Mouse (Mus musculus): ENCODE data around the gene Prps1l3. TPM values are rescaled to one million over a fixed set of nuclear protein-coding genes. Genes with fewer than 3 reads are reported as not detected.

Prps1l3 gene
- 47.3 and 50.7 TPM in 2 replicates for polyA plus RNA-seq (2014; fragmentation: Nextera tagmentation; extraction: Ambion mirVana)

DNA sequence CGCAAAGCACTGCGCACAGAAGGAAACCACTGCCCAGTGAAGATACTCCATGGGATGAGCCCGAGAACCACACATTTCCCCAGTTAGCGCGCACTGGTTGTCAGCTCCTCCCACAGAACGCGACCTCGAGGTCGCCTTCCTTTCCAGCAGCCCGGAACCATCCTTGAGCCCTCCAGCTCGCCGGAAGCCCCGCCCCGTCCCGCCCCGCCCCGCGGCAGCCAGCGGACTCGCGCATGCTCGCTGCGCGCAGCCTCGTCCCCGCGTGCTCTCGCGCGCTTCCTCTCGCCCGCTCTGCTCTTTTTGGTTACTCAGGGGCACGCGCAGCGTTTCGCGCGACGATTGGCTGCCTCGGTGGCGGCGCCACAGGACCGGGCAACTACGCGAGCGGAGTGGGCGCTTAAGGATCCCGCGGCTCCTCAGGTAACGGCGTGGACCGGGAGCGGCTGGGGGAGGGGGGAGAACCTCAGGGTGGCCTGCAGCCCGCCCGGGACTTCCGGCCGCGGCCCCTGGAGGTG lies at the start of gene Prps1l3, which contains the start of gene Mipol1:
Gene Prps1l3 (plus strand): TSS at position 221 of the 515 bp plus-strand sequence.
Gene Mipol1 (plus strand): TSS at position 236 of the 515 bp plus-strand sequence.
- peak within 1 kb of the TSS; percentile 92 for H3K27ac ChIP-seq (ENCODE audit: low read depth, low read length)
- peak; percentile 95 for ATAC-seq (replicated peaks; ENCODE audit: insufficient number of reproducible peaks, low FRiP score, low TSS enrichment)
- H3K4me3 ChIP-seq (ENCODE audit: low read depth, low read length) = peak within 1 kb of the TSS; percentile 76
- H3K4me1 ChIP-seq (ENCODE audit: control insufficient read depth, insufficient read depth, low read length) = peaks cover 5% of the 10 kb centered on the region; the same call in 1 of the 2 replicates
- H3K9ac ChIP-seq (ENCODE audit: low read depth, low read length) = peak within 1 kb of the TSS; percentile 93
- no peaks in the 10 kb centered on the region for H3K36me3 ChIP-seq (ENCODE audit: control insufficient read depth, insufficient read depth, low read length)
- H3K4me2 ChIP-seq = peak within 1 kb of the TSS; percentile 74
- WGBS (ENCODE audit: insufficient replicate concordance) = under 1% methylated on average over 58 of the region's 58 CpGs
- no peaks in the 10 kb centered on the region for H3K27me3 ChIP-seq (ENCODE audit: control insufficient read depth, insufficient read depth, low read length)
- no peaks in the 10 kb centered on the region for H3K9me3 ChIP-seq (replicated peaks; ENCODE audit: control insufficient read depth, low read length)

GRCm38 (mm10) chr12:57184401-57185147 lies 45.6 kb upstream of the Prps1l3 start:
- no peak for ATAC-seq (replicated peaks; ENCODE audit: insufficient number of reproducible peaks, low FRiP score, low TSS enrichment)
- H3K4me3 ChIP-seq (ENCODE audit: low read depth, low read length) = no peak overlapping the region
- H3K9ac ChIP-seq (ENCODE audit: low read depth, low read length) = no peak overlapping the region
- no peaks in the 10 kb centered on the region for H3K36me3 ChIP-seq (ENCODE audit: control insufficient read depth, insufficient read depth, low read length)
- WGBS (ENCODE audit: insufficient replicate concordance) = 67% methylated on average over 2 of the region's 2 CpGs
- no peaks in the 10 kb centered on the region for H3K4me1 ChIP-seq (ENCODE audit: control insufficient read depth, insufficient read depth, low read length)
- no peak overlapping the region for H3K4me2 ChIP-seq
- no peaks in the 10 kb centered on the region for H3K27me3 ChIP-seq (ENCODE audit: control insufficient read depth, insufficient read depth, low read length)
- H3K27ac ChIP-seq (ENCODE audit: low read depth, low read length) = no peak overlapping the region
- H3K9me3 ChIP-seq (replicated peaks; ENCODE audit: control insufficient read depth, low read length) = no peaks in the 10 kb centered on the region

DNA sequence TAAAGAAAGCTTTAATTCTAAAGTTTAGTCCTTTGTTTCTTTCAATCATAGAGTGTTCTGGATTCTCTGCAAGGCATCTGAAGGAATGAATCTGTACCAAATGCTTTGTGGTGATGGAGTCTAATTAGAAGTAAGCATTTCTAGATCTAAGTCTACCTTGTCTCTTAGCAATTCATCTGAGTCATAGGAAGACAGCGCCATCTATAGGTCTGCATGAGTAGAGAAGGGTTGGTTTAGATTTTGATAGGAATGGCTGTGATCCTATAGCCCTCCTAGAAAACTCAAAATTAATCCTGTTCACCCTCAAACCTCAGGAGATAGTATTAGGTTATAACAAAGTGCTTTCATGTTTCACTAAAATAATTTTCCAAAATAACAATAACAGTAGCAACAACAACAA lies 44.7 kb upstream of the Prps1l3 start:
- Histone ChIP-seq H3K27ac (ENCODE audit: low read depth, low read length) (no peak overlapping the region), H3K9me3 (replicated peaks; ENCODE audit: control insufficient read depth, low read length) (no peaks in the 10 kb centered on the region), H3K9ac (ENCODE audit: low read depth, low read length) (no peak overlapping the region), H3K36me3 (ENCODE audit: control insufficient read depth, insufficient read depth, low read length) (no peaks in the 10 kb centered on the region), H3K4me3 (ENCODE audit: low read depth, low read length) (no peak overlapping the region), H3K4me2 (no peak overlapping the region), H3K27me3 (ENCODE audit: control insufficient read depth, insufficient read depth, low read length) (no peaks in the 10 kb centered on the region), H3K4me1 (ENCODE audit: control insufficient read depth, insufficient read depth, low read length) (no peaks in the 10 kb centered on the region)
- ATAC-seq (replicated peaks; ENCODE audit: insufficient number of reproducible peaks, low FRiP score, low TSS enrichment) = no peak
- 0% methylated on average over 1 of the region's 1 CpGs for WGBS (ENCODE audit: insufficient replicate concordance)

- no peaks in the 10 kb centered on the region for H3K9me3 ChIP-seq (replicated peaks; ENCODE audit: control insufficient read depth, low read length)
- 60% methylated on average over 2 of the region's 2 CpGs for WGBS (ENCODE audit: insufficient replicate concordance)
- ATAC-seq (replicated peaks; ENCODE audit: insufficient number of reproducible peaks, low FRiP score, low TSS enrichment) = no peak
- H3K4me3 ChIP-seq (ENCODE audit: low read depth, low read length) = no peak overlapping the region
- H3K27me3 ChIP-seq (ENCODE audit: control insufficient read depth, insufficient read depth, low read length) = no peaks in the 10 kb centered on the region
- no peak overlapping the region for H3K9ac ChIP-seq (ENCODE audit: low read depth, low read length)
- no peaks in the 10 kb centered on the region for H3K4me1 ChIP-seq (ENCODE audit: control insufficient read depth, insufficient read depth, low read length)
- no peak overlapping the region for H3K27ac ChIP-seq (ENCODE audit: low read depth, low read length)
- no peak overlapping the region for H3K4me2 ChIP-seq
- no peaks in the 10 kb centered on the region for H3K36me3 ChIP-seq (ENCODE audit: control insufficient read depth, insufficient read depth, low read length)
These were observed 44.1 kb upstream of the Prps1l3 start for GRCm38 (mm10) chr12:57186126-57186525.

DNA sequence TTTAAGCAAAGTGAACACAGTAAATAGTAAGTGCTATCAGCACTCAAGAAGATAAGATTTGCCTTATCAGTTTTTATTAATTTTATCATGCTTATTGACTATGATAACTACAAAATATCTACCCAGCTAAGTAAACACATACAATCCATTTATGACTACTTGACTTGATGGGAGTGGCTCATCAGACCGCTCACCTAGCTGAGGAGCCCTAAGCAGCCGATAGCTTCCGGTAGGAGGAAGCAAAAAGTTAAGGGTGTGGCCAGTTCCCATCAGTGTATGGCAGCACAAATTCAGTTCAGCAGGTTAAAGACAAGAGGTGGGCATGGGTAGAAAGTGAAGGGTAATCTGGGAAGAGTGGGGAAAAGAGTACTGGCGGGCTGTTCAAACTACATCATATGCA lies 43.2 kb upstream of the Prps1l3 start:
- no peak overlapping the region for H3K27ac ChIP-seq (ENCODE audit: low read depth, low read length)

GRCm38 (mm10) chr12:57194609-57195008 lies 35.6 kb upstream of the Prps1l3 start:
- no peak overlapping the region for H3K9ac ChIP-seq (ENCODE audit: low read depth, low read length)
- WGBS (ENCODE audit: insufficient replicate concordance) = 21% methylated on average over 3 of the region's 3 CpGs
- H3K36me3 ChIP-seq (ENCODE audit: control insufficient read depth, insufficient read depth, low read length) = no peaks in the 10 kb centered on the region
- no peak overlapping the region for H3K4me3 ChIP-seq (ENCODE audit: low read depth, low read length)
- peak overlapping the region; percentile 12; the same call in 1 of the 2 replicates for H3K4me2 ChIP-seq
- peaks cover 10% of the 10 kb centered on the region; the same call in 1 of the 2 replicates for H3K27me3 ChIP-seq (ENCODE audit: control insufficient read depth, insufficient read depth, low read length)
- 0 out of 2 replicates have a peak, but pooled peaks have one; percentile 58 for ATAC-seq (replicated peaks; ENCODE audit: insufficient number of reproducible peaks, low FRiP score, low TSS enrichment)
- H3K27ac ChIP-seq (ENCODE audit: low read depth, low read length) = no peak overlapping the region
- no peaks in the 10 kb centered on the region for H3K9me3 ChIP-seq (replicated peaks; ENCODE audit: control insufficient read depth, low read length)
- H3K4me1 ChIP-seq (ENCODE audit: control insufficient read depth, insufficient read depth, low read length) = no peaks in the 10 kb centered on the region; the same call in 1 of the 2 replicates

More for the DNA sequence above, 43.2 kb upstream of the Prps1l3 start:
- no peak overlapping the region for H3K4me3 ChIP-seq (ENCODE audit: low read depth, low read length)
- no peaks in the 10 kb centered on the region for H3K9me3 ChIP-seq (replicated peaks; ENCODE audit: control insufficient read depth, low read length)
- no peak overlapping the region for H3K4me2 ChIP-seq
- H3K27me3 ChIP-seq (ENCODE audit: control insufficient read depth, insufficient read depth, low read length) = no peaks in the 10 kb centered on the region
- H3K9ac ChIP-seq (ENCODE audit: low read depth, low read length) = no peak overlapping the region
- WGBS (ENCODE audit: insufficient replicate concordance) = 83% methylated on average over 4 of the region's 4 CpGs
- no peaks in the 10 kb centered on the region for H3K4me1 ChIP-seq (ENCODE audit: control insufficient read depth, insufficient read depth, low read length)
- ATAC-seq (replicated peaks; ENCODE audit: insufficient number of reproducible peaks, low FRiP score, low TSS enrichment) = no peak
- no peaks in the 10 kb centered on the region for H3K36me3 ChIP-seq (ENCODE audit: control insufficient read depth, insufficient read depth, low read length)

- H3K4me1 ChIP-seq (ENCODE audit: control insufficient read depth, insufficient read depth, low read length) = no peaks in the 10 kb centered on the region; the same call in 1 of the 2 replicates
- no peak for ATAC-seq (replicated peaks; ENCODE audit: insufficient number of reproducible peaks, low FRiP score, low TSS enrichment)
- peak overlapping the region; percentile 86 for H3K27ac ChIP-seq (ENCODE audit: low read depth, low read length)
- peak overlapping the region; percentile 48 for H3K4me3 ChIP-seq (ENCODE audit: low read depth, low read length)
- H3K4me2 ChIP-seq = peak overlapping the region; percentile 87
- WGBS (ENCODE audit: insufficient replicate concordance) = 13% methylated on average over 8 of the region's 8 CpGs
- peaks cover 10% of the 10 kb centered on the region; the same call in 1 of the 2 replicates for H3K27me3 ChIP-seq (ENCODE audit: control insufficient read depth, insufficient read depth, low read length)
- H3K9ac ChIP-seq (ENCODE audit: low read depth, low read length) = peak overlapping the region; percentile 70
- H3K9me3 ChIP-seq (replicated peaks; ENCODE audit: control insufficient read depth, low read length) = no peaks in the 10 kb centered on the region
- no peaks in the 10 kb centered on the region for H3K36me3 ChIP-seq (ENCODE audit: control insufficient read depth, insufficient read depth, low read length)
These were observed 34.0 kb upstream of the Prps1l3 start for GRCm38 (mm10) chr12:57196286-57196607.

DNA sequence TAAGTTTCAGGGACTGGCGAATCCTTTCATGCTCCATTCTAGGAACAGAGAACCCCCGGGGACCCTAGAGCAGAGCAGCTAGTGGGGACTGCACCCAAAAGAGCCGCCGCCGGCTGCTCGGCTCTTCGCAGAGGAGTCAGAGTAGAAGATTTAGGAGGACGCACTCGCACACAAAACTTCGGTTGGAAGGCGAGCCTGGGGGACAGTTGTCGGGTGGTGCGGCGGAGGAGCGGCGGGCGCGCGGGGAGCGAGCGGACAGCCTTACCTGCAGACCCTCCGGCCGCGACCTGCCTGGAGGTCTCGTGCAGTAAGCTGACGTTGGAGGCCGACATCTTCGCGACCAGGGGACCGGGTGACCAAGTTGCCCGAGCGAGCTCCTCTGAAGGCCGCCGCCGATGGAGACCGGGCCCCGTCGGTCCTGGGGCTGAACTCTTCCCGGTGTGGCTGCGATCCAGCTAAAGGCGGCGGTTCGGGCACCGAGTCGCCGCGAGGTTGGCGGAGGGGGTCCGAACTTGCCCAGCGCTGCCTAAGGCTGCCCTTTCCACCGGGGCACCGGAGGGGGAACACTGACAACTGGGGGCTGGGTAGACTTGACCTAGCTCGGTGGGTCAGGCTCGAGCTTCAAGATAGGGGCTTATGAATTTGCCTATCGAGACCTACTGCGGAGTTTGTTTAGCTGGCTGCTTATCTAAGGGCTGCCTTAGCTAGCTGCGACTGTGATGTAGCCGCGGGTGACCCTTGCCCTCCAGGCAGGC lies 33.4 kb upstream of the Prps1l3 start:
- Histone ChIP-seq H3K27me3 (ENCODE audit: control insufficient read depth, insufficient read depth, low read length) (peaks cover 10% of the 10 kb centered on the region; the same call in 1 of the 2 replicates), H3K4me2 (peak overlapping the region; percentile 87), H3K9me3 (replicated peaks; ENCODE audit: control insufficient read depth, low read length) (no peaks in the 10 kb centered on the region), H3K9ac (ENCODE audit: low read depth, low read length) (peak overlapping the region; percentile 70), H3K4me3 (ENCODE audit: low read depth, low read length) (peak overlapping the region; percentile 48), H3K36me3 (ENCODE audit: control insufficient read depth, insufficient read depth, low read length) (no peaks in the 10 kb centered on the region), H3K27ac (ENCODE audit: low read depth, low read length) (peak overlapping the region; percentile 86), H3K4me1 (ENCODE audit: control insufficient read depth, insufficient read depth, low read length) (no peaks in the 10 kb centered on the region; the same call in 1 of the 2 replicates)
- ATAC-seq (replicated peaks; ENCODE audit: insufficient number of reproducible peaks, low FRiP score, low TSS enrichment) = peak; percentile 80
- WGBS (ENCODE audit: insufficient replicate concordance) = under 1% methylated on average over 59 of the region's 59 CpGs
